In genomic region chr3:138859666-138860065, GRCm38 (mm10) we compare ENCODE assay signal across 9 mouse cellular contexts.
A peak's percentile ranks its signal among the peaks of the same experiment; 100 is the strongest.
DNase-seq lines count a peak whose midpoint lies in the region; ATAC-seq and TF ChIP-seq lines count a peak whose summit lies in the region.
"Had no signal": no experiment of that assay in that cellular context is flagged by ENCODE, and none has a peak within 500 bp of the region (broad histone marks: within the 10 kb centered on the region; RNA-seq: fewer than 3 reads in every experiment).

No protein-coding gene starts in this region.

- no peak for DNase-seq in heart, postnatal 0 days (ENCODE audit: low spot score)
- no peak for DNase-seq in heart, adult 9 months (ENCODE audit: low spot score in 2 of 2)
- peak; percentile 30 for DNase-seq in adrenal gland, adult 8-10 months
- DNase-seq in kidney, postnatal 10 days, result peak; percentile 37
- no peak for DNase-seq in frontal cortex, postnatal 36 days (ENCODE audit: low spot score in 2 of 2)
- no peak for DNase-seq in frontal cortex, adult 2 months (ENCODE audit: extremely low spot score in 1 of 2, low spot score in 1 of 2)
- no peak for DNase-seq in liver, embryonic 11.5 days (ENCODE audit: low spot score)

- H3K4me1 ChIP-seq in heart, postnatal 0 days (ENCODE audit: control insufficient read depth, insufficient read depth), result peaks cover 3% of the 10 kb centered on the region; the same call in 1 of the 2 replicates
- H3K4me1 ChIP-seq in cortical plate, adult 2 months (ENCODE audit: control insufficient read depth, insufficient read depth, low read length), result peaks cover 42% of the 10 kb centered on the region
- H3K4me1 ChIP-seq in liver, embryonic 11.5 days (replicated peaks; ENCODE audit: control insufficient read depth, insufficient read depth, low read length), result no peaks in the 10 kb centered on the region

- no peak overlapping the region for H3K4me2 ChIP-seq in heart, postnatal 0 days (ENCODE audit: low read depth, low read length)
- no peak overlapping the region for H3K4me2 ChIP-seq in liver, embryonic 11.5 days
- H3K4me2 ChIP-seq: heart, embryonic 13.5 days had no signal

- H3K4me3 ChIP-seq in heart, postnatal 0 days (ENCODE audit: low read depth, low read length), result no peak overlapping the region
- no peak overlapping the region for H3K4me3 ChIP-seq in cortical plate, adult 2 months (ENCODE audit: insufficient read depth, low read length)
- no peak overlapping the region for H3K4me3 ChIP-seq in liver, embryonic 11.5 days (ENCODE audit: low read depth, low read length)
- H3K4me3 ChIP-seq: heart, embryonic 13.5 days had no signal

- H3K9ac ChIP-seq in heart, postnatal 0 days (replicated peaks; ENCODE audit: low read depth, low read length), result no peak overlapping the region
- no peak overlapping the region for H3K9ac ChIP-seq in liver, embryonic 11.5 days (ENCODE audit: low read depth, low read length)
- H3K9ac ChIP-seq: heart, embryonic 13.5 days had no signal

- no peaks in the 10 kb centered on the region for H3K36me3 ChIP-seq in heart, postnatal 0 days (replicated peaks; ENCODE audit: control insufficient read depth, insufficient read depth, low read length)
- H3K36me3 ChIP-seq in liver, embryonic 11.5 days (ENCODE audit: control insufficient read depth, insufficient read depth, low read length), result no peaks in the 10 kb centered on the region
- H3K36me3 ChIP-seq: heart, embryonic 13.5 days had no signal

- no peak for TF ChIP-seq POLR2A in cortical plate, adult 2 months (IDR thresholded peaks at IDR 0.05; ENCODE audit: extremely low read depth, insufficient read depth, low read length)

- WGBS in heart, postnatal 0 days, result 39% methylated on average over 8 of the region's 8 CpGs
- 77% methylated on average over 8 of the region's 8 CpGs for WGBS in liver, embryonic 11.5 days

- no peak overlapping the region for H3K27ac ChIP-seq in heart, postnatal 0 days (ENCODE audit: low read depth)
- H3K27ac ChIP-seq in cortical plate, adult 2 months (ENCODE audit: insufficient read depth, low read length), result peak overlapping the region; percentile 41
- no peak overlapping the region for H3K27ac ChIP-seq in liver, embryonic 11.5 days (ENCODE audit: low read depth, low read length)
- H3K27ac ChIP-seq: heart, embryonic 13.5 days had no signal

- no peak for ATAC-seq in heart, postnatal 0 days (ENCODE audit: insufficient read depth, low read depth)
- ATAC-seq in liver, embryonic 11.5 days (replicated peaks; ENCODE audit: low FRiP score), result no peak

- H3K9me3 ChIP-seq in heart, postnatal 0 days (replicated peaks; ENCODE audit: control insufficient read depth, low read length), result no peaks in the 10 kb centered on the region
- H3K9me3 ChIP-seq in liver, embryonic 11.5 days (ENCODE audit: control insufficient read depth, low read length), result no peaks in the 10 kb centered on the region
- H3K9me3 ChIP-seq: heart, embryonic 13.5 days had no signal

- TF ChIP-seq CTCF in heart, postnatal 0 days (IDR thresholded peaks at IDR 0.05; ENCODE audit: low read depth), result peak; percentile 15; the same call in 1 of the 2 replicates
- no peak for TF ChIP-seq CTCF in cortical plate, adult 2 months (IDR thresholded peaks at IDR 0.05; ENCODE audit: extremely low read depth, insufficient read depth, low read length)

- TF ChIP-seq EP300 in heart, postnatal 0 days (IDR thresholded peaks at IDR 0.05; ENCODE audit: low read depth), result no peak

- H3K27me3 ChIP-seq in heart, postnatal 0 days (ENCODE audit: control insufficient read depth, insufficient read depth, low read length), result no peaks in the 10 kb centered on the region
- no peaks in the 10 kb centered on the region for H3K27me3 ChIP-seq in liver, embryonic 11.5 days (replicated peaks; ENCODE audit: control insufficient read depth, insufficient read depth, low read length)
- H3K27me3 ChIP-seq: heart, embryonic 13.5 days had no signal

Comparison
In these comparisons a context has a peak if more than half of its experiments do, and no peak if none do; other contexts are left out.
1. DNase-seq: peak in adrenal gland, adult 8-10 months (single experiment) and kidney, postnatal 10 days (single experiment); none in heart, postnatal 0 days (single experiment), heart, adult 9 months (0 of 2), frontal cortex, postnatal 36 days (0 of 2), frontal cortex, adult 2 months (0 of 2) and liver, embryonic 11.5 days (single experiment).